Mouse (Mus musculus) liver, embryonic 18 days (tissue): ENCODE data around the gene Ccrl2. TPM values are rescaled to one million over a fixed set of nuclear protein-coding genes. Genes with fewer than 3 reads are reported as not detected.

Experiments used
- polyA plus RNA-seq: library from polyadenylated mRNA; depleted of rRNA; stranded (reverse); fragments of >200 nt; gene quantifications from 2 replicates; pipeline ENCODE4 v1.2.3, GENCODE M21; 2012; rRNA removed

Ccrl2 gene
- polyA plus RNA-seq: 5.9 and 7.2 TPM in 2 replicates

GRCm38 (mm10) chr9:111056798-111057543 is at the start of gene Ccrl2:
TSS of gene Ccrl2 (minus strand) at chr9:111057519.

GRCm38 (mm10) chr9:111019022-111019421 is 38.3 kb downstream of the Ccrl2 start, which contains the start of gene Ltf:
TSS of gene Ltf (plus strand) at chr9:111019271.

Other genes with a start within 250 kb of the Ccrl2 start
- not detected in 2 replicates for gene Prss44, start 243.5 kb downstream of the Ccrl2 start, polyA plus RNA-seq
- gene Prss43, start 230.8 kb downstream of the Ccrl2 start, polyA plus RNA-seq: not detected in 2 replicates
- 0.03 TPM in 1 of 2 replicates, not detected in the other for gene Prss45, start 222.9 kb downstream of the Ccrl2 start, polyA plus RNA-seq
- gene Prss46, start 213.0 kb downstream of the Ccrl2 start, polyA plus RNA-seq: not detected in 2 replicates
- 1.5 and 1.6 TPM in 2 replicates for gene Prss50, start 199.6 kb downstream of the Ccrl2 start, polyA plus RNA-seq
- gene Als2cl, start 177.6 kb downstream of the Ccrl2 start, polyA plus RNA-seq: 5.9 and 6.7 TPM in 2 replicates
- 4.0 and 4.3 TPM in 2 replicates for gene Tmie, start 177.4 kb downstream of the Ccrl2 start, polyA plus RNA-seq
- not detected in 2 replicates for gene Fam240a, start 140.7 kb downstream of the Ccrl2 start, polyA plus RNA-seq
- gene Tdgf1, start 111.4 kb downstream of the Ccrl2 start, polyA plus RNA-seq: 0.02 TPM in 1 of 2 replicates, not detected in the other
- 0.05 and 0.10 TPM in 2 replicates for gene Lrrc2, start 106.0 kb downstream of the Ccrl2 start, polyA plus RNA-seq
- gene Rtp3, start 66.9 kb downstream of the Ccrl2 start, polyA plus RNA-seq: 39.5 and 40.2 TPM in 2 replicates
- 108 and 154 TPM in 2 replicates for gene Ltf, start 38.2 kb downstream of the Ccrl2 start, polyA plus RNA-seq
- 14.7 and 16.1 TPM in 2 replicates for gene Lrrfip2, start 60.1 kb upstream of the Ccrl2 start, polyA plus RNA-seq
- gene Mlh1, start 214.3 kb upstream of the Ccrl2 start, polyA plus RNA-seq: 14.8 TPM in 2 replicates
- gene Epm2aip1, start 214.4 kb upstream of the Ccrl2 start, polyA plus RNA-seq: 12.2 and 12.8 TPM in 2 replicates